Mouse (Mus musculus) olfactory bulb, adult 2 months (tissue): ENCODE measurements around the gene H2-DMb1. TPM values are rescaled to one million over a fixed set of nuclear protein-coding genes. Genes with fewer than 3 reads are reported as not detected.

ENCODE experiments used
- H3K27ac ChIP-seq: fragments of 200-500 bp; 2 replicates; pipeline ENCODE4 v1.5.1; 2012; ENCODE audit warnings: low read depth, low read length; ENCODE audit not compliant: insufficient read depth
- H3K4me1 ChIP-seq: fragments of 200-500 bp; 2 replicates; pipeline ENCODE4 v1.6.1; 2012; ENCODE audit warnings: low read length; ENCODE audit not compliant: control insufficient read depth, insufficient read depth
- H3K4me3 ChIP-seq: fragments of 200-500 bp; 2 replicates; pipeline ENCODE4 v1.5.1; 2012; ENCODE audit warnings: mild to moderate bottlenecking, low read depth, low read length, moderate library complexity; ENCODE audit not compliant: insufficient read depth
- CTCF ChIP-seq: fragments of 200-500 bp; IDR thresholded peaks from 2 replicates; pipeline ENCODE4 v1.5.1; 2012; ENCODE audit warnings: low read depth, mild to moderate bottlenecking, low read length, moderate library complexity; ENCODE audit not compliant: insufficient read depth
- POLR2A ChIP-seq: fragments of 200-500 bp; IDR thresholded peaks from 2 replicates; pipeline ENCODE4 v1.6.1; 2012; ENCODE audit warnings: mild to moderate bottlenecking, low read depth, low read length, moderate library complexity; ENCODE audit not compliant: insufficient read depth
- WGBS: fragments of 180-500 bp; shearing (Covaris S2); methylation state at CpG from one replicate; pipeline ENCODE4 v1.1.7; 2018; 5-methylcytosine and 5-hydroxymethylcytosine counted together
- polyA plus RNA-seq: library from polyadenylated mRNA; stranded (reverse); fragments of >200 nt; gene quantifications from 2 replicates; pipeline ENCODE4 v1.2.4, GENCODE M21; 2012; ENCODE audit warnings: low replicate concordance; ENCODE audit not compliant: missing spikeins, insufficient read depth, insufficient read length

The H2-DMb1 gene
- polyA plus RNA-seq, 1 experiment = not detected

DNA sequence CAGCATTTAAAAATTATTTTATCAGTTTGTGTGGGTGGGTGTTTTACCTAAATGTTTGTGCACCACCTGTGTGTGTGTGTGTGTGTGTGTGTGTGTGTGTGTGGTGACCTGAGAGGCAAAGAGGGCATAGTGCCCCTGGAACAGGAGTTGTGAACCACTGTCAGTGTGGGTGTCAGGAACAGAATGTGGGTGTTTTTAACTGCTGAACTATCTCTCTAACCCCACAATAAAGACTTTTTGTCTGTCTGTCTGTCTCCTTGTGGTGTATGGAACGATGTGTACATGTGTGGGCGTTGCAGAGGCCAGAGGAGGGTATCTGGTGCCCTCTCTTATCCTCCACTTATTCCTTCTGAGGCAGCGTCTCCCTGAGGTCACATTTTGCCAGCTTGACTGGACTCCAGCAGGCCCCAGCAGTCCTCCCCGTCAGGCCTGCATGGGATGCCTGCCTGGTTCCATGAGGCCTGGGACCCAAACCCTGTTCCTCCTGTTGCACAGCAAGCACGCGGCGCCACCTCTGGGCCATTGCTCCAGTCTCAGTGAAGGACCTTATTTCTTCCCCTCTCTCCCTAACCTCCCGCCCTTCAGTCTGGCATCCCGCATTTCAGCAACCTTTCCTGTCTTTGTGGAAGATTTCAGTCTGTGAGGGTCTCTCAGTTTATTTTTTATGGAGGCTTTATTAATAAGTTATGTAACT is 11.5 kb downstream of the H2-DMb1 start:
- WGBS = 44% methylated on average over 9 of the region's 9 CpGs
- TF ChIP-seq CTCF (no peak), POLR2A (no peak)
- no peak overlapping the region for H3K4me3 ChIP-seq
- H3K27ac ChIP-seq = no peak overlapping the region
- no peaks in the 10 kb centered on the region for H3K4me1 ChIP-seq

DNA sequence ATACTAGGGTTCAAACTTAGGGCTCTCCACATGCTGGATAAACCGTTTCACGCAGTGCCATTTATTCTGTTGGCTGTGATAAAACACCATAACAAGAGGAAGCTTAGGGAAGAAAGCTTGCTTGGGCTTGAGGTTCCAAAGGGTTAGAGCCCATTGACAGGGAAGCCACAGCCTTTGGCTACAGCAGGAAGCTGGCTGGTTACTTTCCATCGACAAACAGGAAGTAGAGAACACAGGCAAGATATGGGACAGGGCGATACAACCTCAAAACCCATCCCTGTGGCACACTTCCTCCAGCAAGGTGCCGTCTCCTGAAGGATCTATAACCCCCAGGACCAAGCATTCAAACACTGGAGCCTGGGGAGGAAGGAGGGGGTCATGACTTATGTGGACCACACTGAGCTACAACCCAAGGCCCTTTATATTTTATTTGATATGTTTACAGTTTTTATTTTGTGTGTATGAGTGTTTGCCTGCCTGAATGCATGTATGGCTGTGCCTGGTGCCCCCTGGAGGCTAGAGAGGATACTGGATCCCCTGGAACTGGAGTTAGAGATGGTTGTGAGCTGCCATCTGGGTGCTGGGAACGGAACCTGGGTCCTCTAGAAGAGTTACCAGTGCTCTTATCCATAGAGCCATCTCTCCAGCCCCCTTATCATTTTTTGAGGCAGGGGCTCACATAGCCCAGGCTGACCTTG is 12.3 kb downstream of the H2-DMb1 start:
- no peak for TF ChIP-seq POLR2A
- no peak for TF ChIP-seq CTCF
- H3K27ac ChIP-seq = no peak overlapping the region
- 85% methylated on average over 6 of the region's 6 CpGs for WGBS
- no peak overlapping the region for H3K4me3 ChIP-seq
- no peaks in the 10 kb centered on the region for H3K4me1 ChIP-seq

DNA sequence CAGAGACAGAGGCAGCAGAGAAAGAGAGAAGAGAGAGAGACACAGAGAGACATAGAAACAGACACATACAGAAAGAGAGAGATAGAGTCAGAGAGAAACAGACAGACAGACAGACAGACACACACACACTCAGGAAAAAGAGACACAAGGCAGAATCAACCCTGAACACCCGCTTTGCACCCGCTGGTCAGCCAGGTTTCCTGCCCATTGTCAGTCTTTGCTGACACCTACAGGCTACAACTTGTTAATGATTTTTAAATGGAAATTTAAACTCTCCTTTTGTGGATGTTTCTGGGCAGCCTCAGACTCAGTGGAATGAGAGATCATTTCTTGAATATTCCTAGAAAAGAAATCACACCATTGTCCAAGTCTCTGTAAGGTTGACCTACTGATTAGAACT is 16.4 kb downstream of the H2-DMb1 start:
- Histone ChIP-seq H3K4me3 (no peak overlapping the region), H3K27ac (no peak overlapping the region), H3K4me1 (no peaks in the 10 kb centered on the region)
- 0% methylated on average over 2 of the region's 2 CpGs for WGBS
- no peak for TF ChIP-seq CTCF
- no peak for TF ChIP-seq POLR2A

DNA sequence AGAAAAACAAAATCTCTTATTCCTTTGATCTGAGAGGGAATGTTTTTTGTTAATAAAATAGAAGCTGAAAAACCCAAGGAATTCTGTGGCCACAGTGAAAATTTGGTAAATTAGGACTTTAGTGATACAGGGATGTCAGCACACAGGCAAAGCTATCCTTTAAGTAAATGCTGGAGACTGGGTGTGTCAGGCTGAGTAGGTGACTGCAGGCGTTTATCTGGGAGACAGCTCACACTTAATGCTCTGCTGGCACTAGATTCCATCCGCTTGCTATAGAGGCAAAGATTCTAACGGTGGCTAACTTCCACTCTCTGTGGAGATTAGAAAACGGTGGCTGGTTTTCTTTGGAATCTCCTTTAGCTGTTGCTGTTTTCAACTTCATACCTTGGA is 17.6 kb downstream of the H2-DMb1 start:
- Histone ChIP-seq H3K4me3 (no peak overlapping the region), H3K4me1 (no peaks in the 10 kb centered on the region), H3K27ac (no peak overlapping the region)
- WGBS = 26% methylated on average over 4 of the region's 4 CpGs
- TF ChIP-seq CTCF = no peak
- no peak for TF ChIP-seq POLR2A

DNA sequence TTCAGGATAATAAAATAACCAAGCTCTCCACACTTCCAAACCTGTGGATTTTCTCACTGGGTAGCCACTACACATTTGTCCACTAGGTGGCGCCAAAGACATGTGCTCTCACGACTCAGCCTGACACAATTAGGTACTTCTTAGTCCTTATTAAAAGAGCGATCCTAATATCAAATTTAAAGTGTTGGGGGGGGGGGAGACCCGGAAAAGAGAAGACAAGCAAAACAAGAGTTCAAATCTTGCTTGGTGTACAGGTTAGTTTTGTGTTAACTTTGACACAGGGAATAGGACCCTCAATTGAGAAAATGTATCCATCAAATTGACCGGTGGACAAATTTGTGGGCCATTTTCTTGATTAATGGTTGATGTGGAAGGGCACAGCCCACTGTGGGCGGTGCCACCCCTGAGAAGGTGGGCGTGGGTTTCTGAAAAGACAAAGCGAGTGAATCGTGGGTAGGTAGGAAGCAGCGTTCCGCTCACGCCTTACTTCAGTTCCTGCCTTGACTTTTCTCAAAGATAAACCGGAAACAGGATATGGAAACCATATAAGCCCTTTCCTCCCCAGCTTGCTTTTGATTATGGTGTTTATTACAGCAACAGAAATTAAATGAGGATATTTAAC is 18.1 kb downstream of the H2-DMb1 start:
- H3K4me1 ChIP-seq = no peaks in the 10 kb centered on the region
- TF ChIP-seq POLR2A = no peak
- no peak for TF ChIP-seq CTCF
- no peak overlapping the region for H3K27ac ChIP-seq
- no peak overlapping the region for H3K4me3 ChIP-seq
- WGBS = 35% methylated on average over 13 of the region's 13 CpGs

DNA sequence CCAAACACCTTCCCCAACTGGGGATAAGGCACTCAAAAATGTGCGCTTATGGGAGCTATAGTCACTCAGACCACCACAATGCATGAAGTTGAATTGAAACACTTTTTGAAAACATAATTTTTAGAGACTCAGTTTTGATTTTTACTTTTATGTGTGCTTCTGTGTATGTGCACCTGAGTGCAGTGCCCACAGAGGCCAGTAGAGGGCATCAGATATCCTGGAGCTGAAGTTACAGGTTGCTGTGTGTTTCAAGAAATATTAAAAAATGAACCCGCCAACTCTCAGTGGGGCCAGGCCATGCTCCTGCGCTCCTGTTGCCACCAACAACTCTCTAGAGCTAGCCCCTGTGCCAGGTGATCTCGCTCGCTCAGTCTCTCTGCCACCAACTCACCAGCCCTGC is 19.7 kb downstream of the H2-DMb1 start:
- no peak overlapping the region for H3K27ac ChIP-seq
- TF ChIP-seq CTCF = no peak
- no peak for TF ChIP-seq POLR2A
- H3K4me1 ChIP-seq = no peaks in the 10 kb centered on the region
- no peak overlapping the region for H3K4me3 ChIP-seq
- 93% methylated on average over 5 of the region's 5 CpGs for WGBS

DNA sequence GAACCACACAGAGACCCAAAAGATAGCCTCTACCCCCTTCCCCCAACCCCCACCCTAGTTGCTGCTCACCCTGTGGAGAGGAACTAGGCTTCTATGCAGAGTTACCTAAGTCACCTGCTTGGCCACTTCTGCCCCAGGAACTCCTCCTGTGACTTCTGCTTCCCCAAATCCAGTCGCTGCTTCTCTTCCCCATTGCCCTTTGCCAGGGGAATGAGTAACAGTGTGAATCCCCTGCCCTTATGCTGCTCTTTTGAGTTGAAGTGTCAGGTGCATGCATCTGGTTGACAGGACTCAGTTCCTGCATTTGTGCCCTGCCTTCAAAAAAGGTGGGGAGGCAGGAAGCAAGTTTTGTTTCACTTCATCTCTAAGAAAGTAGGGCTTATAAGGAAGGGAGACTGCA is 21.2 kb downstream of the H2-DMb1 start:
- 61% methylated on average over 1 of the region's 1 CpGs for WGBS
- TF ChIP-seq CTCF (no peak), POLR2A (no peak)
- Histone ChIP-seq H3K4me3 (no peak overlapping the region), H3K4me1 (no peaks in the 10 kb centered on the region), H3K27ac (no peak overlapping the region)

DNA sequence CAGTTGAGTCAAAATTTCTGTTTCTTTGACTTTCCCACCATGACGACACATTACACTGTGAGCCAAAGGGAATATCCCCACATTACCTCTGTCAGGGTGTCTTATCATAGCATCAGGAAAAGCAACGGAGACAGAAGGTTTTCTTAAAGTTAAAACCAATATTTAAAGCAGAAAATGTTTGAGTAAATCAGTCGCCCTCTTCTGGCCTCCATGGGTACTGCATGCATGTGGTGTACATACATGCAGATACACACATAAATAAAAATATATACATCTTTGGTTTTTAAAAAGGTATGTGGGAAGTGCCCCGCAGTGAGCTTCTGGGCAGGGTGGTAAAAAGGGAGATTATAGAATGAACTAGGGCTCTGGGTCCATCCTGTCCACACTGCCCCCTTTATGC is 24.3 kb downstream of the H2-DMb1 start:
- 75% methylated on average over 4 of the region's 4 CpGs for WGBS
- TF ChIP-seq POLR2A = no peak
- TF ChIP-seq CTCF = no peak
- Histone ChIP-seq H3K4me3 (no peak overlapping the region), H3K4me1 (no peaks in the 10 kb centered on the region), H3K27ac (no peak overlapping the region)

DNA sequence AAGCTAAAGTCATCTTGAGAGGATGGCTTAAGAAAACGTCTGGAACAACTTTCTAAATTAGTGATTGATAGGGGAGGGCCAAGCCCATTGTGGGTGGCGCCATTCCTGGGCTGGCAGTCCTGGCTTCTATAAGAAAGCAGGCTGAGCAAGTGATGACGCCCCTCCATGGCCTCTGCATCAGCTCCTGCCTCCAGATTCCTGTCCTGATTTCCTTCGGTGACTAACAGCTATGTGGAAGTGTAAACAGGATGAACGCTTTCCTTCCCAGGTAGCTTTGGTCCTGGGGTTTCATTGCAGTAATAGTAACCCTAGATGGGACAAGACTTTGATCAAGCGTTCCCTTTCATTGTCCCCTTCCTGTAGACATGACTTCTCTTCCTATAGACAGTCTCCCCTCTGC is 26.1 kb downstream of the H2-DMb1 start:
- Histone ChIP-seq H3K4me1 (no peaks in the 10 kb centered on the region), H3K4me3 (no peak overlapping the region), H3K27ac (no peak overlapping the region)
- TF ChIP-seq POLR2A = no peak
- no peak for TF ChIP-seq CTCF
- WGBS = 63% methylated on average over 6 of the region's 6 CpGs
